Mouse (Mus musculus) kidney, adult 2 months (tissue): Measurements from ENCODE around the gene Gpc1. TPM values are rescaled to one million over a fixed set of nuclear protein-coding genes. Genes with fewer than 3 reads are reported as not detected.

Experiments used
- DNase-seq: peaks from one replicate; pipeline ENCODE4 v3.0.0; 2021
- H3K27ac ChIP-seq: fragments of 200-500 bp; 2 replicates; pipeline ENCODE4 v1.5.1; 2012; ENCODE audit warnings: low read depth, low read length, control low read depth, inconsistent platforms; ENCODE audit not compliant: insufficient read depth
- H3K27me3 ChIP-seq: fragments of 200-500 bp; replicated peaks from 2 replicates; pipeline ENCODE4 v1.6.1; 2012; ENCODE audit warnings: mild to moderate bottlenecking, moderate library complexity, low read length, inconsistent platforms; ENCODE audit not compliant: control insufficient read depth, insufficient read depth
- H3K36me3 ChIP-seq: fragments of 200-500 bp; 2 replicates; pipeline ENCODE4 v1.6.1; 2012; ENCODE audit warnings: mild to moderate bottlenecking, moderate library complexity, low read length, inconsistent platforms; ENCODE audit not compliant: control insufficient read depth, insufficient read depth
- H3K4me1 ChIP-seq: fragments of 200-500 bp; 2 replicates; pipeline ENCODE4 v1.6.1; 2011; ENCODE audit warnings: low read length; ENCODE audit not compliant: control insufficient read depth, insufficient read depth
- H3K4me3 ChIP-seq: fragments of 200-500 bp; 2 replicates; pipeline ENCODE4 v1.5.1; 2011; ENCODE audit warnings: mild to moderate bottlenecking, low read depth, low read length, control low read depth; ENCODE audit not compliant: insufficient read depth
- CTCF ChIP-seq: fragments of 200-500 bp; conservative IDR thresholded peaks from 2 replicates; pipeline ENCODE4 v1.5.1; 2011; ENCODE audit warnings: low read depth, mild to moderate bottlenecking, control low read depth, low read length, moderate library complexity, mixed read lengths; ENCODE audit not compliant: insufficient read depth, insufficient read length
- POLR2A ChIP-seq: fragments of 200-500 bp; IDR thresholded peaks from one replicate; pipeline ENCODE4 v1.6.1; 2011; ENCODE audit warnings: low read depth, low read length, control low read depth
- WGBS: fragments of 180-500 bp; shearing (Covaris S2); methylation state at CpG from one replicate; pipeline ENCODE4 v1.1.7; 2018; 5-methylcytosine and 5-hydroxymethylcytosine counted together
- polyA plus RNA-seq: library from polyadenylated mRNA; depleted of rRNA; stranded (reverse); fragments of >200 nt; gene quantifications from 2 replicates; pipeline ENCODE4 v1.2.3, GENCODE M21; 2012

Gene Gpc1
- polyA plus RNA-seq, 1 experiment, result 21.8 TPM

- Histone ChIP-seq H3K36me3 (no peaks in the 10 kb centered on the region), H3K27me3 (no peaks in the 10 kb centered on the region), H3K4me3 (no peak overlapping the region), H3K4me1 (no peaks in the 10 kb centered on the region), H3K27ac (no peak overlapping the region)
- DNase-seq, result no peak
- no peak for TF ChIP-seq POLR2A
- no peak for TF ChIP-seq CTCF
- 67% methylated on average over 2 of the region's 2 CpGs for WGBS
Measured at GRCm38 (mm10) chr1:92869985-92870384, 38.5 kb downstream of the Gpc1 start.

- Histone ChIP-seq H3K27ac (no peak overlapping the region), H3K4me3 (no peak overlapping the region), H3K27me3 (no peaks in the 10 kb centered on the region), H3K36me3 (no peaks in the 10 kb centered on the region), H3K4me1 (no peaks in the 10 kb centered on the region)
- TF ChIP-seq CTCF (no peak), POLR2A (no peak)
- peak; percentile 34 for DNase-seq
- 54% methylated on average over 7 of the region's 7 CpGs for WGBS
Measured at GRCm38 (mm10) chr1:92872666-92873065, 41.2 kb downstream of the Gpc1 start.

- no peak overlapping the region for H3K4me3 ChIP-seq
- H3K27ac ChIP-seq, result no peak overlapping the region
- H3K27me3 ChIP-seq, result no peaks in the 10 kb centered on the region
- no peaks in the 10 kb centered on the region for H3K4me1 ChIP-seq
- H3K36me3 ChIP-seq, result no peaks in the 10 kb centered on the region
- WGBS, result 55% methylated on average over 3 of the region's 3 CpGs
- TF ChIP-seq CTCF, result no peak
- TF ChIP-seq POLR2A, result no peak
- DNase-seq, result peak; percentile 66
Measured at GRCm38 (mm10) chr1:92874011-92874410, 42.6 kb downstream of the Gpc1 start.

DNA sequence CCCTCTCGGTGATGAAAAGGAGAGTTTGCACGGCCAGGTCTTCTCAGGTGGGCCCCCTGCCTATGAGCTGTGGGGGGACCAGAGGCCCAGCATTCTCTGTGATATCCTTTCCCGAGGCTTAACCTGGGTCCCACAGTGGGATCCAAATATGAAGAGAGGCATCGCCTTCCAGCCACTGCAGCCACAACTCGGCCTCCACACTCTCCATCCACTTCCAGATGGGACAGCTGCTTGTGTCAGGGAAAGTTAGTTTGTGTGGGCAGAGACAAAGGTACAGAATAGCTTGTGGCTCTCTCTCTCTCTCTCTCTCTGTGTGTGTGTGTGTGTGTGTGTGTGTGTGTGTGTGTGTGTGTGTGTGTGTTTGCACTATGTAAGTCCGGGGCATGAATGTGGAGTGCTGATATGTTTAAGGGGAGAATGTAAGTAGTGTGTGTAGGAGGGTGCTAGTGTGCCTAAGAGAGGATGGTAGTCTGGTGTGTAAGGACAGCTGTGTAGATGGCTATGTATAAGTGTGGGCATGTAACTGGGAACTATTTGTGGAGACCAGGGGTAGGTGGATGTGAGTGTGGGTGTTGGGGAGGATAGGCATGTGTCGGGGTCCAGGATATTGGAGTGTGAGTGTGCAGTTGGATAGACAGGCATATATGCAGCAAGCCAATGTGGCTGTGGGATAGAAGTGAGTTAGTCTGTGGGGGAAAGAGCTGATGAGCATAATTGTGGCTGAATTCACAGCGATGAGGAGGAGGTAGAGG is 44.1 kb downstream of the Gpc1 start:
- 82% methylated on average over 8 of the region's 8 CpGs for WGBS
- Histone ChIP-seq H3K4me1 (no peaks in the 10 kb centered on the region), H3K4me3 (no peak overlapping the region), H3K36me3 (no peaks in the 10 kb centered on the region), H3K27ac (no peak overlapping the region), H3K27me3 (no peaks in the 10 kb centered on the region)
- TF ChIP-seq CTCF, result no peak
- no peak for TF ChIP-seq POLR2A
- DNase-seq, result no peak

GRCm38 (mm10) chr1:92877431-92877978 is 46.1 kb downstream of the Gpc1 start:
- TF ChIP-seq POLR2A, result no peak
- TF ChIP-seq CTCF, result no peak
- Histone ChIP-seq H3K4me1 (no peaks in the 10 kb centered on the region), H3K27me3 (no peaks in the 10 kb centered on the region), H3K36me3 (no peaks in the 10 kb centered on the region), H3K4me3 (no peak overlapping the region), H3K27ac (no peak overlapping the region)
- DNase-seq, result no peak
- WGBS, result 34% methylated on average over 12 of the region's 12 CpGs

DNA sequence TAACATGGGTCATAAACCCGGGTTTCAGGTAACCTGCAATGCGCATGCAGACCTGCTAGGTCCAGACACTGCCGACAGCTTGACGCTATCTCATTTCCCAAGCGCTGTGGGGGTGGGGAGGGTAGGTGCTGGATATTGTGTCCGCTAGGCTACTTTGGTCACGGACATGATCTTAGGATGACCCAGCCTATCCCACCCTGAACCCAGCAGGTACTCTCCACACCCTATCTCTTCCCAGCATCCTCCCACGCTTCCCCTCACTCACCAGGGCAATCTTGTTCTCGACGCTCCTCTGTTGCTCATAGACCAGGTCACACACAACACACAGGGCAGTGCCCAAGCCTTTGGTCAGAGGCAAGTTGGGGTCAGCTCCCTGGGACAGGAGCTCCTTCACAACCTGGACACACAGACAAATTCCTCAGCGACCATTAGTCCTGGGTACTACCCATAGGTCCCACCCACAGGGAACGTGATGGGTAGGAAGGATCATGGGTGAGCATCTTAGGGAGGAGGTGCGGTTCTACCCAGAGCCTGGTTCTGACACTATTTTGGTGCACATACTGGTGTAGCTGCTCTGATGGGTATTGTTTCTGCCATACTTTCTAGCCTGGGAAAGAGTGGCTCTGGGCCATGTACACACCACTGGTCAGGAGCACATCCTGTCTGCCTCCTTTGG is 46.8 kb downstream of the Gpc1 start:
- 50% methylated on average over 13 of the region's 13 CpGs for WGBS
- Histone ChIP-seq H3K36me3 (no peaks in the 10 kb centered on the region), H3K4me1 (no peaks in the 10 kb centered on the region), H3K27me3 (no peaks in the 10 kb centered on the region), H3K27ac (no peak overlapping the region), H3K4me3 (no peak overlapping the region)
- DNase-seq, result no peak
- TF ChIP-seq CTCF (no peak), POLR2A (no peak)

- 91% methylated on average over 12 of the region's 12 CpGs for WGBS
- Histone ChIP-seq H3K4me1 (no peaks in the 10 kb centered on the region), H3K27ac (no peak overlapping the region), H3K36me3 (no peaks in the 10 kb centered on the region), H3K27me3 (no peaks in the 10 kb centered on the region), H3K4me3 (no peak overlapping the region)
- DNase-seq, result no peak
- TF ChIP-seq CTCF (no peak), POLR2A (no peak)
Measured at GRCm38 (mm10) chr1:92879266-92879665, 47.8 kb downstream of the Gpc1 start.

DNA sequence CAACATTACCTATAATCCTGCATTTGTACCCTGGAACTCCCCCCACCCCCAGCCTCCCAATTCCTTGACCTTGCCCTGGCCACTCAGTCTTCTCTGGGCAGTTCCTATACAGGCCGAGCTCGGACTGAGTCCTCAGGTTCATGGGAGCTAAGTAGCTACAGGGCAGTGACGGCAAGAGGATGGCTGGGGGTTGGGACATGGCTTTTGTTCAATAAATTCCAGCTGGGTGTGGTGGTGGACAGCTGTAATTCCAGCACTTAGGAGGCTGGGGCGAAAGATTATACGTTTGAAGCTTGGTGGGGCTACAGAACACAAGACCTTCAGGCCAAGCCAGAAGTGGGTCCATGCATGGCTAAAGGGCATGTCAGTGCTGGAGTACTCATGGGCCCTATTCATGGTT is 48.7 kb downstream of the Gpc1 start:
- DNase-seq, result no peak
- 85% methylated on average over 5 of the region's 5 CpGs for WGBS

More for the DNA sequence above, 48.7 kb downstream of the Gpc1 start:
- H3K27ac ChIP-seq, result no peak overlapping the region
- H3K4me1 ChIP-seq, result no peaks in the 10 kb centered on the region
- H3K27me3 ChIP-seq, result no peaks in the 10 kb centered on the region
- TF ChIP-seq CTCF (no peak), POLR2A (no peak)
- no peak overlapping the region for H3K4me3 ChIP-seq
- H3K36me3 ChIP-seq, result no peaks in the 10 kb centered on the region
